ENCODE assay signal across 8 mouse cellular contexts in genomic region chr4:108460156-108460923, GRCm38 (mm10). TPM values are rescaled to one million over a fixed set of nuclear protein-coding genes. Genes with fewer than 3 reads are reported as not detected.
DNase-seq lines count a peak whose midpoint lies in the region; ATAC-seq and TF ChIP-seq lines count a peak whose summit lies in the region.

No protein-coding gene starts in this region.

- H3K4me3 ChIP-seq in gastrocnemius, adult 2 months: peak overlapping the region; percentile 92
- H3K4me3 ChIP-seq in hindbrain, postnatal 0 days (ENCODE audit: low read length): peak overlapping the region; percentile 96

- no peaks in the 10 kb centered on the region for H3K36me3 ChIP-seq in hindbrain, postnatal 0 days (ENCODE audit: insufficient read depth, low read length)

- peak overlapping the region; percentile 73 for H3K4me2 ChIP-seq in hindbrain, postnatal 0 days (ENCODE audit: low read depth, low read length)

- peak; percentile 88 for ATAC-seq in activated CD4-positive, CD25-positive, alpha-beta regulatory T cell, adult 4 months
- ATAC-seq in hindbrain, postnatal 0 days: peak; percentile 52
- ATAC-seq in megakaryocyte, adult 5-6 weeks (ENCODE audit: poor library complexity, severe bottlenecking): peak; percentile 83

- TF ChIP-seq CTCF in gastrocnemius, adult 2 months (IDR thresholded peaks at IDR 0.05): peak; percentile 12; the same call in 1 of the 2 replicates
- TF ChIP-seq CTCF in hindbrain, postnatal 0 days (IDR thresholded peaks at IDR 0.05; ENCODE audit: low read depth): peak; percentile 46

- H3K27me3 ChIP-seq in hindbrain, postnatal 0 days (ENCODE audit: insufficient read depth, low read length): no peaks in the 10 kb centered on the region

- peak overlapping the region; percentile 92 for H3K27ac ChIP-seq in gastrocnemius, adult 2 months
- H3K27ac ChIP-seq in hindbrain, postnatal 0 days: peak overlapping the region; percentile 98

- peaks cover 6% of the 10 kb centered on the region; the same call in 1 of the 2 replicates for H3K4me1 ChIP-seq in hindbrain, postnatal 0 days (ENCODE audit: insufficient read depth, low read length)

- under 1% methylated on average over 59 of the region's 59 CpGs for WGBS in hindbrain, postnatal 0 days

- DNase-seq in cerebellum, postnatal 4 days (ENCODE audit: low spot score in 2 of 2): peak; percentile 28 to 46
- peak; percentile 64 for DNase-seq in gastrocnemius, adult 2 months
- DNase-seq in hindbrain, postnatal 0 days (ENCODE audit: low spot score): peak; percentile 61
- peak; percentile 30 to 38 for DNase-seq in left cerebral cortex, adult 8-10 months (ENCODE audit: low spot score in 2 of 2)
- DNase-seq in right cerebral cortex, adult 2 months (ENCODE audit: low spot score in 2 of 2): peak; percentile 52 to 59
- peak; percentile 29 for DNase-seq in urinary bladder, postnatal 25 days (ENCODE audit: low spot score)

- intact Hi-C loops in gastrocnemius, adult 2 months (cut with DNase I): loop anchor here (5.0 kb wide), 1 partner anchor 113 kb away; no protein-coding TSS in a partner anchor

- H3K9me3 ChIP-seq in hindbrain, postnatal 0 days (ENCODE audit: low read length): no peaks in the 10 kb centered on the region

- peak overlapping the region; percentile 87 for H3K9ac ChIP-seq in hindbrain, postnatal 0 days (replicated peaks; ENCODE audit: low read length)

RNA-seq across cellular contexts. Expression of gene Tut4, which starts 1.1 kb away (rescaled TPM):
- polyA plus RNA-seq in activated CD4-positive, CD25-positive, alpha-beta regulatory T cell, adult 4 months (2017; shearing (Covaris generic)): 10 to 100 TPM; 56.1 to 74.4 TPM
- 10 to 100 TPM; 19.0 to 20.0 TPM for total RNA-seq in gastrocnemius, adult 2 months (2021)
- total RNA-seq in hindbrain, postnatal 0 days (2014; rRNA removed): 38.2 and 50.4 TPM in 2 replicates
- 40.4 and 46.8 TPM in 2 replicates for polyA plus RNA-seq in hindbrain, postnatal 0 days (2015; fragmentation: Nextera tagmentation; extraction: Ambion mirVana)
- total RNA-seq in left cerebral cortex, adult 8-10 months (2022): 10 to 100 TPM; 34.0 to 51.2 (median 38.2) TPM
- 34.5 and 39.4 TPM in 2 replicates for total RNA-seq in megakaryocyte, adult 5-6 weeks (2015)
- 18.2 and 26.0 TPM in 2 replicates for total RNA-seq in megakaryocyte, adult 5-6 weeks (2017)

RNA-seq across cellular contexts. Expression of gene Gpx7, which starts 53.6 kb away (rescaled TPM):
- 1 to 10 TPM; 1.7 to 4.3 TPM for polyA plus RNA-seq in activated CD4-positive, CD25-positive, alpha-beta regulatory T cell, adult 4 months (2017; shearing (Covaris generic))
- total RNA-seq in gastrocnemius, adult 2 months (2021): 1 to 10 TPM; 6.3 TPM
- total RNA-seq in hindbrain, postnatal 0 days (2014; rRNA removed): 36.5 and 47.2 TPM in 2 replicates
- 38.6 and 38.9 TPM in 2 replicates for polyA plus RNA-seq in hindbrain, postnatal 0 days (2015; fragmentation: Nextera tagmentation; extraction: Ambion mirVana)
- total RNA-seq in left cerebral cortex, adult 8-10 months (2022): 1 to 10 TPM; 3.7 to 5.1 (median 4.5) TPM
- 0.38 and 3.6 TPM in 2 replicates for total RNA-seq in megakaryocyte, adult 5-6 weeks (2015)
- total RNA-seq in megakaryocyte, adult 5-6 weeks (2017): 0.11 and 1.0 TPM in 2 replicates

Comparison
In these comparisons a context has a peak if more than half of its experiments do, and no peak if none do; other contexts are left out.
1. Peak in every context shown above with its lines: DNase-seq, ATAC-seq, H3K4me3 ChIP-seq and H3K27ac ChIP-seq.